Mouse (Mus musculus): ENCODE results near the gene Myl10.

DNA sequence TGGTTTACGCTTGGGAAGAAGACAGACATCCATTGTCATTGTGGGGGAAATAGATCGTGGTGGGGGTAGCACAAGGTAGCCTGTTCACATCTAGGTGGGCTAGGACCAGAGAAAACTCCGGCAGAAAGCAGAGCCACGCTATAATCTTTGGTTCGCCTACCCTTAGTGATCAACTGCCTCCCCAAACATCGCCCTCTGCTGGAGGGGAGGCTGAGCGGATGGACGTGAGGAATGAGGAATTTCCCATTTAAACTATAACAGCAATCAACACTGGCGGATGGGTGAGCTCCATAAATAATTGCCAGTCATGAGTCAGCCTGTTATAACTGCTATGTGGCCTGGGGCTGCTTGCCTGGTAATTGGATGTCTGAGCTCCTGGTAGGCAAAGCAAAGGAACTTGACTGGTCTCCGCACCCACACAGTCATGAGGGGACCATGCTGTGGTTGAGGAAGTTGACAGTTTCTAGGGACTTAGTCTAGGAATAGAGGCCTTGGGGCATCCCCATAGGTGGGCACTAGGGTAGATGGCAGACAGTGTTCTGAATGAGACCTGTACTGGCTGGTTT lies 36.0 kb upstream of the Myl10 start:
- TF ChIP-seq CTCF (IDR thresholded peaks at IDR 0.05; ENCODE audit: borderline replicate concordance, extremely low read depth, insufficient read depth, insufficient read length) (peak; percentile 22; the same call in 1 of the 2 replicates), POLR2A (IDR thresholded peaks at IDR 0.05; ENCODE audit: borderline replicate concordance, extremely low read depth, insufficient read depth, insufficient read length, poor library complexity, severe bottlenecking) (no peak)
